Mouse (Mus musculus) 3T3-L1 (cell line): Measurements from ENCODE around the gene Cldn8.

Experiments
- DNase-seq: peaks from one replicate; pipeline ENCODE4 v3.0.0-alpha.2; 2015; ENCODE audit warnings: low read depth, low spot score

Gene Cldn8

DNA sequence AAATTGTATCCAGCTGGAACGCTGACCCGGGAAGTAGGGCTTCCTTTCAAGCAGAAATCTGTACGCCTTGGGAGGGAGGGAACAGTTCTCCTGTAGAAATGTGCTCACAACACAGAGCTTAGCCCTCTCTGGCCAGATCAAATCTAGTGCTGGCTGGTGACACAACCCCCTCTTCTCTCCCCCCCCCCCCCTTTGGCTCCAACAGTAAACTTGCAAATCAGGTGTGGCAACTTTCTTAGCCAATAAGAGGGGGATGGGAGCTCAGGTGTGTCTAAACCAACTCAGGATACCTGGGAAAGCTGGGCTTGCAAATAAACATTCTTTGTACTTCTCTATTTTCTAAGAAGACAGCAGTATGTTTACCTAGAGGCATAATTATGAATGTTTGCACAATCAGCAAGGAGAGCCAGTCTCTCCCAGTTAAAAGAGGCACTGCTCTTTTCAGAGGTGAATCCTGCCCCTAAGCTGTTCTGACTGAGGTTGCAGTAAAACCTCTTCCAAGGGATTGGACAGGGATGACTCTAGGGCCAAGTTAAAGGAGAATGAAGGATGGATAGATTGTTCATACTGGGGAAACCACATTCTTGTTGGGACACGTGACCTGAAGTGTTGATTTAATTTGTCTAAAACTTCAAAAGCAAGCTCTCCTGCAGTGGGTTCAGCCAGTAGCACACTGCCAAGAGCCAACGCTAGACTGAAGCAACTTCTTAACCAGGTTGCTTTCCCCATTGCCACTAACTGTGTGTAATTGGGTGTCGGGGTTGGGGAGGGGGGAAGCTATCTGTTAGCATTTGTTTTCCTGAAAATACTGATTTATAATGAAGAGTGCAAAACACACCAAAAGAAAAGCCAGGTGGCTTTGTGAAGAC, at the start of gene Cldn8:
Cldn8 (minus strand) TSS at position 139 of the 869 bp plus-strand sequence.
- no peak for DNase-seq

DNA sequence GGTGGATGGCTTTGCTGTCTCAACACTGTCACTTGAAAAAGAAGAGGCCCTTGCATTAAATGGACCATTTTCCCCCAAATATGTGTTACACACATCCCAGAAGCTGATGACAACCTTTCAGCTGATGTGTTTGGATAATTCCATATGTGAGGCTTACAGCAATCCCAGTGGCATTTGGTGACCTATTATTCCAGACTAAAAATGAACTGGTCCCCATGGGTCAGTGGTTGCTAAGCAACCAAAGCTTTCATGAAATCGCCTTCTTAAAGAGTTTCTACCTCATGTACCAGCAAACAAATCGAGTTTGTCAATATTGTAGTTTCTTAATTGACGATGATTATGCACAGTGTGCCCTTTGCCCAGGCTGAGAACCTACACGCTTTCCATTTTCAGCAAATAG, 49.7 kb upstream of the Cldn8 start:
- no peak for DNase-seq

DNA sequence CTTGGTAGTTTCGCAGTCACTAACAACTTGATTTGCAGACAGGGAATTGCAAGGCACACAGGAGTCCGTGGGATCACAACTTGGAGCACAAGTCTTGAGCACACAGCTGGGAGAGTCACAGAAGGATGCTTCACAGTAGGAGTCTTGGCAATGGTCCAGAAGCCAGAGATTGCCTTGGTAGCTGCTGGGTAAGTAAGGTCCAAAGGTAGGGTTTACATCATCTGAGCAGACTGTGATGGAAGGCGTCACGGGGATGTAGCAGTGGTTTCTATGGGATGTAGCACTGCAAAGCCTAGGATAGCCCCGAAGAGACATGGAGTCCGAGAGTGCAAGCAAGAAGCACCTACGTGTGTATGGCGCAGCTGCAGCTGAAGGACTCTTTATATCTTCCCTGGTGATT, 48.9 kb upstream of the Cldn8 start, which contains the start of gene Krtap24-1:
Krtap24-1 (minus strand) TSS at position 358 of the 400 bp plus-strand sequence.
- no peak for DNase-seq

DNA sequence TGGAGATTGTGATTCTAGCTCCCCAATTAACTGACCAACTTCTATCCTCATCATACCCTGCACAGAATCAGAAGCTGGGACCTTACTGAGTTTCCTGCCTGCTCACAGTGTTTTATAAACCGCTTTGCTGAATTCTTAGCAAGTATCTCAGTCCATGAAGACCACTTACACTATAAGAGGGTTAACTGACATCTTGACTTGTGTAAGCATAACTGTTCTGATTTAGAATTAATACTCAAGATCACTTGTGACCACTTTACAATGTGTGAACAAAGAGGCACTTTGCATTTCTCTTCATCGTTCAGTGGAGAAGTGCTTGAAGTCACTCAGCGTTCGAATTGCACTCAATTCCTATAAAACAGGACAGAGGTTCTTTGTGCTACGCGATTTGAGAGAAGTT, 41.6 kb upstream of the Cldn8 start:
- no peak for DNase-seq

DNA sequence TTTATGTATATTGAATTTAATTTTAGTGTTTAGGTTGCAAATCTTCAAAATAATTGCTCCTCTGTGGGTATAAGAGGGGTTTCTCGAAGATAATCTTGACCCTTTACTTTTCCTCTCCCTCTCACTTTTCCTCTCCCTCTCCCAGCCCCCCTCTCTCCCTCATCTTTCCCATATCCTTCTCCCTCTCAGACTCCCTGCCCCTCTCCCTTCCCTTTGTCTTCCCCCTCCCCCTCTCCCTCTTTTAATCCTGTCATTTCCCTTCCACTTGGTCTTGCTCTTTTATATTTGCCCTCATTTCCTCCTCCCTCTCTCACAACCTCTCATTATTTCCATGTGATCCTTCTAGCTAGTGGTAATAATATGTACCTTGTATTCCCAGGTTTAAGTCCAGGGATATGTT, 39.5 kb upstream of the Cldn8 start:
- no peak for DNase-seq

DNA sequence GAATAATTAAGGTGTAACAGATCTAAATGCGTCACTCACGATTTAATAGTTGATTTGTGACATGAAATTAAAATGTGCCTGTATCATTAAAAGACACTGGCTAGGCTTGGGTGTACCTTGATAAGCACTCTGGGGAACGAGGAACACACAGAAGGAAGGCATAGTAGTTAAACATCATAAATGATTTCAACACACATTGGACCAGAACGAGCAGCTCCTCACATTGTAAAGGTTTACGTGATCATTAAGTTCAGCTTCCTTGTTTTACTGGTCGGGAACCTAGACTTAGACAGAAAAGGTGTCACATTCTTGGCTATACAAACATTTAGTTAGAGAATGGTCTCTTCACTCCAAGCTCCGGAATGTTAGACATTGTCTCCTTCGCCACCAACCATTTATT, 37.3 kb upstream of the Cldn8 start:
- no peak for DNase-seq

DNA sequence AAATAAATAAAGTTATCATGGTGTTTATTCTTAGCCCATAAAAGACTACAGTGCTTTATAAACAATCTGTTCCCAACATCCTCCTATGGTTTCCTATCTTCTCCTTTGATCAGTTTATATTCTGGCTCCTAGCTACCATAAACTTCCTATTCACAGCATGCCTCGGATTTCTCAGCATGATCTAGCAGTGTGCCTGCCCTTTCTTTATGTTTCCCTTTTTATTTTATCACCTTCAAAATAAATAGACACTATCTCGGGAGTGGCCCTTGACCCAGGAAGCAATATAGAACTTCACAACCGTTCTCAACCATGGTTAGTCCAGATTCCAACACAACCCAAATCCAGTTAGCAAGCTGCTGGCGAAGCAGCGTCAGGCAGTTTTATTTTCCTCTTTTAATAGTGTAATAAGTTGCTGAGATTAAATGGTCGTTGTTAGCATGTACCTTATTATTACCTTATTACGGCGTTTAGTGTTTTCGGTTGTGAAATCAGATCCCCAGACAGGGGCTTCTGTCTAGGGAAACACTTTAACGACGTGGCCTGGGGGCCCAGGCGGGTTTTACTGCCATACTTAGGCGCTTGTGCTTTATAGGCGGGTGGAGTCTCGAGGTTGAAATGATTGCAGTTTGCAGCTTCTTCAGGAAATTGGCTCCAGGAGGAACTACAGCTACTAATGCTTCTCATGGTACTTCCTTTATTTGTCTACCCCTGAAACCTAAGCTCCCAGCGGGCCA, 36.7 kb upstream of the Cldn8 start:
- DNase-seq: no peak

DNA sequence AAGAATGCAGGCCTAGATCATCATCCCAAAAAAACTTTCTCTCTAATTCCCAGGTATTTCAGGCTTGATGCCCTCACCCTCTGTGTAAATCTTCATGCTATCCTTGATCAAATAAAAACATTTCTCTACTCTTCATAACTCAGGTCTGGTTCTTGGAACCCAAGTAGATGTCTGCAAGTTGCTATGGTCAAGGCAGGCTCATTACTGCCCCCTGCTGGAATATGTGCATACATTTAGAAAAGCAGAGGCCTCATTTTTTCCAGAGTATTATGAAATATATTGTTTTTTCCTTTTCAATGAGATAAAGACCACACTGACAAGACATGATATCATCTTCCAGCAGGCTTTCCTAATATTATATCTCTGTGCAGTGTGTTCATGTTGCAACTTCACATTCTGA, 29.8 kb upstream of the Cldn8 start:
- no peak for DNase-seq

DNA sequence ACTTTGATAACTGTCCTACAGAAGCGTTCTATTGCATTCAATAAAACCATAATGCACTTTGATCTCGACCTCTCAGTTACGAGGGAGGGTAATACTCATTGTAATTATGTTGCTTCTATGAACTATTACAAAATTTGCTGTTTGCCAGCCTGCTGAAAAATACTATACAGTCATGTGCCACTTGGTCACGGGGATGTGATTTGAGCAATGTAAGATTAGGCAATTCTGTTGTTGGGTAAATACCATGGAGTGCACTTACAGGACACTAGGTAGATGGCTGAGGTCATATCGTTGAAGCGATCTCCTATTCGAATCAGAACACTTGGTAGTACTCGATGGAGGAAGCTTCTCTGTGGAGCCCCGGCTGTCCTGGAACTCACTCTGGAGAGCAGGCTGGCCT, 20.4 kb upstream of the Cldn8 start:
- DNase-seq: no peak

DNA sequence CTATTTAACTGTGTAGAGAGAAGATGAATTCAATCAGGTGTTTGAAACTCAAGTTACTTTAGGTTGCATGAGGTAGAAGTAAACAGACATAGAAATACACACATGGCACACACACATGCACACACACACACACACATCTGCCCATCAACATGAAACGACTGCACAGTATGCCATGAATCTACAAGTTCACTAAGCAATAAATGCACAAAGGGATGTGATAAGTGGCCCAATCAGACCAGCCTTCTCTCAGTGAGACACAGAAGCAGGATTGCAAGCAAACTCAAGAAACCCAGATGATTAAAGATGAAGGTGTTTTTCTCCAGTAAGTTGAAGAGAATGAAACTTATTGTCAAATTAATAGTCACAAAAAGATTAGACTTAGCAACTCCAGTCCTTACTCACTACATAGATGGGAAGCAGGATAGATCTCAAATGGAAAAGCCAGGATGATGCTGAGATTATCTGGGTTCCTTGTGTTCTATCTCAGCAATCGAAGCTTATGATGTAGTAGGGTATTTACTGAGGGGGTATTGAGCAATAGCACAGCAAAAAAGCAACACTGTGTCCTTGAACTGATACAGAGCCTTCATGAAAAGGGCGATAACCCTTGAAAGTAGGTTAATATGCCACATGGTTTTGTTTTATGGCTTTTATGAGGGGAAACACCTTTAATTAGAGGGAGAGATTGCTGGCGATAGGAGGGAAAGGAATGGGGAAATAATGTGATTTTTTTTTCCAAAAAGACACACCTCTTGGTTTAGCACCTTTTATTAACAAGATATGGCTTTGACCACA, 13.1 kb upstream of the Cldn8 start:
- DNase-seq: no peak

DNA sequence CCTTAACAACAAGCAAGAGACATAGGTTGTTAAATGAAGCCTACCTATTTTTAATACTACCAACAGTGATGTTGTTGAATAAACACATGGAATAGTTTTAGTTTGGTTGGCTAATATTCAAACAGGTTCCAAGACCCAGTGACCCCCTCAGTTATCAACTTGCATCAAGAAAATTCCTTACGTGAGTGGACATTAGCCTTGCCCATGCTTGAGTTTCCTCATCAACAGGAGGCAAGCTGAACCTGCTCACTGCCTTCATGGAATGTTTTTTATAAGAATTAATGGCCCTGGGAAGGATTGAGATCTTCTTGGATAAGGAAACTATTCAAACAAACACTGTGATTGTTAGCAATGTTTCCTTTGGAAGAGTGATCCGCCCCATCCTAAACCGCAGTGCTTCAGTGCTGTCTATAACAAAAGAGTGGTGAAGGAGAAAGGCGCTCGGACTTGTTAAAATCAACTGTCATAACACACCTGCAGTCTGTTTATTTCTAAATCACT, 10.0 kb upstream of the Cldn8 start:
- no peak for DNase-seq

DNA sequence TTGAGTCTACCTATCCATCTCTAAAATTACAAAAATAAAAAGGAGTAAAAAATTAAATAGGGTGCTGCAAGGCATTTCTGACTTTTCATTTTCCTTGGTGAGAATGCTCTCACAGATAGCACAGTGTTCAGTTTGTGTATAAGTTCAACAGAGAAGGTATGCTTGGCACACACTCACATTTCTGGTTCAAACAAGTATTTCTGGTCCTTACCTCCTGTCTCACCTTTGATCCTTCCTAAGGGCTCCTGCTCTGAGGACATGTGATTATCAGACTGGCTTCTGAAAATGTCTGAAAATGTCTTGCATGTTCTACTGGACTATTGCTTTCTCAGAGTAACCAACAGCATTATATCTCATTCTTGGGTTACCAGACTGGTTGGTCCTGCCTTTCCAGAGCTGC, 7.2 kb upstream of the Cldn8 start:
- no peak for DNase-seq

DNA sequence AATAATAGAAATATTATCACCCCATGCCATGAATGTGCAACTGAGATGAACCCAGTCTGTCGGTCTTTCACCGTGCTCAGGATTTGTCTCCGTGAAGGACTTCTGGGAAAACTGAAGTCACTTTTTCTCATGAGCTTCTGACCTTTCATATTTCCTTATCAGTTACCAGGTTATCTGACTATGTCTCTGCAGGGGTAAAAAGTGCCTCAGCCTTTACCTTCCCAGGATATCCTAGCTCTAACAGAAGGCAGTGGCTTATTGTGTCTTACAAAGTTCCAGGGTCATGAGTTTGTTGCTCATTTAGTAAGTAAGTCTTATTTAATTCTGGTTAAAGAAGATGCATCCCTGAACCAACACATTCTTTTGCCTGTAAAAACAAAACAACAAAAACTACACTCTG, 6.7 kb upstream of the Cldn8 start:
- DNase-seq: no peak

DNA sequence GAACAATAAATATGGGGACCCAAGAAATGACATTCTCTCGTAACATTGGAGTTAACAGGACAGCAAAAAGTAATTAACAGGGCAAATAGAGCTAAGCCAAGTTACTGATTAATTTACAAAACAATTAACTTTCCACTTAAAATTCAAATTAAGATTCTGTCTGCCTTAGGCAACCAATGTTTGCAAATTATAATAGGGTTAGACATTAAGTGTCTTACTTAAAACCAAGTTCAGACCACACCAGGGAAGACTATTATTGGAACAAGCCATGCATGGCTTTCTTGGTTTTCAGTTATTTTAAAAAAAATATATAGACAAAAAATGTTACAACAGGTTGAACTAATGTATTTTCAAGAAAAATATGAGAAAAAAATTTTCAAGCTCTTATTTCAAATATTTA, 6.1 kb upstream of the Cldn8 start:
- DNase-seq: no peak

DNA sequence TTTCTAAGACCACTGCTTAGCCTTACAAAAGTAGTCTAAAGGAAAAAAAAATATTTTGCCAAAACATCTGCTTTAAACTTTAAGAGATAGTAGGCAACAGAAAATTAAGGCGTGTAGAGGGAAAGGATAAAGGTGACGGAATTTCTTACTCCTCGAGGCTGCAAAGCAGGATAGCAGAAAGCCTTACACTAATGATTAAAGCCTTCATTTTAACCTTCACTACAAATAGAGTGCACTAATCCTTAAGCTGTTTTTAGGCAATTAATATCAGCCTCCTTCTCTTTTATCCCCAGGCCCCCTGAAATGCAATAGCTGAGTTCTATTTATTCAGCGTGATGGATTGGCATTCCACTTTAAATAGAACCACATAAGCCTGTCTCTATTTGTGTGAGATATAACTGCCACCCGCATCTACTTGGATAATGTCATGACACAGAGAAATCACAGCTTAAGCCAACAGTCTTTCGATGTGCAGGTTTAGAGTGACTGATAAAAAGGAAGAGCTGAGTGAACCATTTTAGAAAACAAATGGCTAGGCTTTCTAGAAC, 1.3 kb downstream of the Cldn8 start:
- DNase-seq: no peak

DNA sequence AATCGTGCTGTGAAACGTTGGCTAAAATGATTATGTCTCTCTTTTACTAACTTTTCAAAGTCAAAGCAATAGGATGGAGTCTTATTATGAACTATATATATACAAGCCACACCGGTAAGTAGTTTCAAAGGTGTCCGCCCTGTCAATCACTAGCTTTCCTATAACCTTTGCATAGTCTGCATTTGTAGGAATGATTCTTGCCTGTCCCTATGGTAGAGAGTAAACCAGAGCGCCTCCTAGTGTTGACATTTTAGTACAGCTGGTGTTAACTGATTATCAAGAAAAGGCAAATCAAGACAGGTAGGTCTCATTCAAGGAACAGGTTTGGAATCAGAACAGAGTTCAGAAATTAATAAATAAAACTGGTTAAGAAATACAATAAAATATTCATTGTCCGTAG, 20.5 kb downstream of the Cldn8 start:
- DNase-seq: peak; percentile 28

DNA sequence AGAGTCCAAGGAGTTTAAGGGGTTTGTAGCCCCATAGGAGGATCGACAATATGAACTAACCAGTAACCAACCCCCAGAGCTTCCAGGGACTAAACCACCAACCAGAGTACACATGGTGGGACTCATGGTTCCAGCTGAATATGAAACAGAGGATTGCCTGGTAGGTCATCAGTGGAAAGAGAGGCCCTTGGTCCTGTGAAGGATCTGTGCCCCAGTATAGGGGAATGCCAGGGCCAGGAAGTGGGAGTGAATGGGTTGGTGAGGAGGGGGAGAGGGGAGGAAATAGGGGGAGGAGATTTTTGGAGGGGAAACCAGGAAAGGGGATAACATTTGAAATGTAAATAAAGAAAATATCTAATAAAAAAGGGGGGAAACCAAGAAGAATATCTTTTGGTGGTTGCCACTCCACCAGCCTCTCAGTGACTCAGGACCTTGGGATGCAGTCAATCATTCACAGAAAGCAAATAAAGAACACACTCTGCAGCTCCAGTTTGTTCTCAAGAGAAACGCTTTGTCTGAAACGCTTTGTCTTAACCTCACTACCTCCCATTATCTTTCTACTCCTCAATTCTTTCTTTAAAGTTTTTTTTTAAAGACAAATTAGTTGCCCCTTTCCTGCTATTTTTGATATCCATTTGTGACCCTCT, 23.0 kb downstream of the Cldn8 start:
- DNase-seq: no peak

DNA sequence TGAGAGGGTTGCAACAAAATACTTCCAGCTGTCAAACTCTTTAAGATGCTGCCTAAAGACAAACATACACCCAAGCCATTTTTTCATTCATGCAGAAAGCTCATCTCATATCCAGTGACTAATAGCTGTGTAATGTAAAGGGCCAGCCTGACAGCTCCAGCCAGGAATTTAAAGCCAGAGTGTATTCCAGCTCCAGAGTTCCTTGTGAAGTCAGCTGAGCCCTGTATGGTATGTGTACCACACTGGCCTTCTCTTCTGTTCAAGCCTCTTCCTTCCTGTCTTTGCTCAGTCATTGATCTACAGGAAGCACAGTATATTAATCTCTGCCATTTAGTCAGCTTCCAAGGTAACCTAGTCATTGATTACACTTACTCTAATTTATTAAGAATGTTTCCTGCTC, 51.6 kb downstream of the Cldn8 start:
- no peak for DNase-seq
